In genomic region chr14:54875844-54876538, GRCm38 (mm10) we compare ENCODE assay signal across 8 mouse cellular contexts. TPM values are rescaled to one million over a fixed set of nuclear protein-coding genes. Genes with fewer than 3 reads are reported as not detected.
DNase-seq lines count a peak whose midpoint lies in the region; ATAC-seq and TF ChIP-seq lines count a peak whose summit lies in the region.

No protein-coding gene starts in this region.

- intact Hi-C loops in heart, postnatal 25 days (cut with DNase I), result no loop called here

- dilution Hi-C loops in CH12.LX (cut with MboI; ENCODE audit: extremely low pct_ligation_motif_present, extremely low pct_unique_long_range_greater_than_20kb, low sequenced_read_pairs), result no loop called here

- H3K4me2 ChIP-seq in CH12.LX (ENCODE audit: insufficient read depth, low read depth, poor library complexity, severe bottlenecking), result peak overlapping the region; percentile 46
- peak overlapping the region; percentile 99 for H3K4me2 ChIP-seq in embryonic facial prominence, embryonic 12.5 days (replicated peaks)
- H3K4me2 ChIP-seq in intestine, embryonic 16.5 days (ENCODE audit: low read depth, low read length), result peak overlapping the region; percentile 94

- TF ChIP-seq RAD21 in CH12.LX (IDR thresholded peaks at IDR 0.05; ENCODE audit: low read depth, low read length), result no peak

- in situ Hi-C loops in CH12.LX (cut with MboI; ENCODE audit: low pct_ligation_motif_present, low pct_unique_long_range_greater_than_20kb, low sequenced_read_pairs), result no loop called here

- peak overlapping the region; percentile 70 for H3K4me3 ChIP-seq in heart, embryonic 10.5 days
- H3K4me3 ChIP-seq in CH12.LX (replicated peaks in 1 of 3; ENCODE audit: low read depth in 2 of 3, low read length in 2 of 3, poor library complexity in 1 of 3) (peak overlapping the region; percentile 49 to 96 (median 66)), macrophage (ENCODE audit: inconsistent target) (peak overlapping the region; percentile 60)
- peak overlapping the region; percentile 71 for H3K4me3 ChIP-seq in embryonic facial prominence, embryonic 12.5 days
- H3K4me3 ChIP-seq in intestine, embryonic 16.5 days (ENCODE audit: low read length), result peak overlapping the region; percentile 82

- peak overlapping the region; percentile 91 for H3K27ac ChIP-seq in heart, embryonic 10.5 days
- H3K27ac ChIP-seq in CH12.LX (ENCODE audit: insufficient read depth, low read depth) (no peak overlapping the region), macrophage (peak overlapping the region; percentile 24)
- peak overlapping the region; percentile 63; the same call in 1 of the 2 replicates for H3K27ac ChIP-seq in embryonic facial prominence, embryonic 12.5 days
- H3K27ac ChIP-seq in intestine, embryonic 16.5 days (ENCODE audit: low read length), result peak overlapping the region; percentile 88

- no peak for TF ChIP-seq POLR2A in CH12.LX (IDR thresholded peaks at IDR 0.05; ENCODE audit: low read depth, low read length)

- ATAC-seq in embryonic facial prominence, embryonic 12.5 days (ENCODE audit: insufficient number of reproducible peaks, insufficient read depth, low FRiP score, low TSS enrichment), result 0 out of 2 replicates have a peak, but pooled peaks have one; percentile 22
- ATAC-seq in intestine, embryonic 16.5 days, result peak; percentile 32; the same call in 1 of the 2 replicates
- no peak for ATAC-seq in erythroid progenitor cell, adult 5-6 weeks (replicated peaks; ENCODE audit: low FRiP score, poor library complexity, severe bottlenecking)

- WGBS in heart, embryonic 10.5 days, result 1% methylated on average over 36 of the region's 36 CpGs
- 2% methylated on average over 36 of the region's 36 CpGs for WGBS in embryonic facial prominence, embryonic 12.5 days
- WGBS in intestine, embryonic 16.5 days, result 2% methylated on average over 36 of the region's 36 CpGs
- 5% methylated on average over 36 of the region's 36 CpGs for WGBS in macrophage (ENCODE audit: missing documents)

- H3K27me3 ChIP-seq in heart, embryonic 10.5 days (ENCODE audit: insufficient read depth, poor library complexity, severe bottlenecking), result no peaks in the 10 kb centered on the region
- H3K27me3 ChIP-seq in CH12.LX (replicated peaks), result peaks cover 30% of the 10 kb centered on the region
- peaks cover 18% of the 10 kb centered on the region; the same call in 1 of the 2 replicates for H3K27me3 ChIP-seq in embryonic facial prominence, embryonic 12.5 days
- no peaks in the 10 kb centered on the region for H3K27me3 ChIP-seq in intestine, embryonic 16.5 days (replicated peaks; ENCODE audit: control insufficient read depth, insufficient read depth, low read length)

- no peaks in the 10 kb centered on the region for H3K36me3 ChIP-seq in heart, embryonic 10.5 days
- H3K36me3 ChIP-seq in CH12.LX (replicated peaks in 1 of 2; ENCODE audit: control insufficient read depth in 1 of 2, insufficient read depth in 1 of 2, low read length in 1 of 2) (no peaks in the 10 kb centered on the region), macrophage (ENCODE audit: inconsistent target) (no peaks in the 10 kb centered on the region)
- H3K36me3 ChIP-seq in embryonic facial prominence, embryonic 12.5 days, result no peaks in the 10 kb centered on the region
- no peaks in the 10 kb centered on the region for H3K36me3 ChIP-seq in intestine, embryonic 16.5 days (ENCODE audit: control insufficient read depth, insufficient read depth, low read length)

- TF ChIP-seq CTCF in CH12.LX (conservative IDR thresholded peaks at IDR 0.05 in 1 of 2, IDR thresholded peaks at IDR 0.05 in 1 of 2; ENCODE audit: low read depth in 2 of 2, low read length in 2 of 2), result no peak

- H3K9me3 ChIP-seq in heart, embryonic 10.5 days, result no peaks in the 10 kb centered on the region
- H3K9me3 ChIP-seq in CH12.LX (replicated peaks; ENCODE audit: low read length), result no peaks in the 10 kb centered on the region
- H3K9me3 ChIP-seq in embryonic facial prominence, embryonic 12.5 days, result no peaks in the 10 kb centered on the region
- H3K9me3 ChIP-seq in intestine, embryonic 16.5 days (ENCODE audit: control insufficient read depth, low read length), result no peaks in the 10 kb centered on the region

- peak; percentile 80 for DNase-seq in heart, embryonic 10.5 days (ENCODE audit: low spot score)
- no peak for DNase-seq in heart, postnatal 25 days (ENCODE audit: low spot score)
- no peak for DNase-seq in CH12.LX (ENCODE audit: extremely low read depth)
- no peak for DNase-seq in urinary bladder, postnatal 25 days (ENCODE audit: low spot score)

- H3K4me1 ChIP-seq in heart, embryonic 10.5 days, result peaks cover 20% of the 10 kb centered on the region
- peaks cover 3 to 14% of the 10 kb centered on the region in 2 experiments for H3K4me1 ChIP-seq in CH12.LX (ENCODE audit: control insufficient read depth in 1 of 2, insufficient read depth in 2 of 2)
- H3K4me1 ChIP-seq in embryonic facial prominence, embryonic 12.5 days, result peaks cover 15% of the 10 kb centered on the region
- H3K4me1 ChIP-seq in intestine, embryonic 16.5 days (ENCODE audit: control insufficient read depth, insufficient read depth, low read length), result peaks cover 12% of the 10 kb centered on the region

- H3K79me2 ChIP-seq in CH12.LX (replicated peaks; ENCODE audit: control insufficient read depth, extremely low read depth, insufficient read depth, poor library complexity, severe bottlenecking) (no peaks in the 10 kb centered on the region), macrophage (ENCODE audit: inconsistent target) (no peaks in the 10 kb centered on the region)

- peak overlapping the region; percentile 75 for H3K9ac ChIP-seq in CH12.LX (ENCODE audit: insufficient read depth, low read depth)
- H3K9ac ChIP-seq in embryonic facial prominence, embryonic 12.5 days, result peak overlapping the region; percentile 78
- peak overlapping the region; percentile 81 for H3K9ac ChIP-seq in intestine, embryonic 16.5 days (ENCODE audit: low read depth, low read length)

- TF ChIP-seq EP300 in CH12.LX (IDR thresholded peaks at IDR 0.05; ENCODE audit: low read length), result no peak

RNA-seq across cellular contexts. Expression of gene Ppp1r3e, which starts 1.4 kb away (rescaled TPM):
- 0.98 and 1.00 TPM in 2 replicates for polyA plus RNA-seq in heart, embryonic 10.5 days (2016; fragmentation: Nextera tagmentation; extraction: Ambion mirVana)
- 1 to 10 TPM; 3.0 to 3.6 TPM for total RNA-seq in heart, postnatal 25 days (2021)
- total RNA-seq in CH12.LX (2012; rRNA removed) (1.3 and 1.6 TPM in 2 replicates), CH12.LX (2014; rRNA removed) (0.51 and 0.55 TPM in 2 replicates)
- polyA plus RNA-seq in CH12.LX (2012; ENCODE audit: insufficient read length, low read depth) (1.2 and 1.4 TPM in 2 replicates), macrophage (2018) (9.4 to 27.5 TPM (median 11.3 TPM) in 3 replicates)
- polyA plus RNA-seq in embryonic facial prominence, embryonic 12.5 days (2016; fragmentation: Nextera tagmentation; extraction: Ambion mirVana), result 0.56 and 1.3 TPM in 2 replicates
- polyA plus RNA-seq in intestine, embryonic 16.5 days (2015; fragmentation: Nextera tagmentation; extraction: Ambion mirVana), result 1.4 and 1.8 TPM in 2 replicates
- total RNA-seq in macrophage (2018; cell fraction: chromatin; rRNA removed), result 10 to 100 TPM in 12 of 26 experiments, 1 to 10 TPM in 14; 2.9 to 25.7 (median 7.7) TPM
- total RNA-seq in macrophage (2018; cell fraction: cytosol; rRNA removed), result 10 to 100 TPM in 25 of 26 experiments, 1 to 10 TPM in 1; 9.6 to 26.5 (median 15.9) TPM
- total RNA-seq in macrophage (2018; cell fraction: nucleus; rRNA removed), result 10 to 100 TPM in 19 of 26 experiments, 1 to 10 TPM in 7; 7.2 to 45.8 (median 12.8) TPM
- total RNA-seq in erythroid progenitor cell, adult 5-6 weeks (2015; ENCODE audit: low replicate concordance), result 2.2 and 8.8 TPM in 2 replicates
- not detected in 2 replicates for total RNA-seq in erythroid progenitor cell, adult 5-6 weeks (2017; ENCODE audit: low replicate concordance)

RNA-seq across cellular contexts. Expression of gene Homez, which starts 5.2 kb away (rescaled TPM):
- 10.3 and 11.0 TPM in 2 replicates for polyA plus RNA-seq in heart, embryonic 10.5 days (2016; fragmentation: Nextera tagmentation; extraction: Ambion mirVana)
- total RNA-seq in heart, postnatal 25 days (2021), result 1 to 10 TPM; 4.7 to 7.3 TPM
- total RNA-seq in CH12.LX (2012; rRNA removed) (2.3 and 3.7 TPM in 2 replicates), CH12.LX (2014; rRNA removed) (3.5 TPM in 2 replicates)
- polyA plus RNA-seq in CH12.LX (2012; ENCODE audit: insufficient read length, low read depth) (2.3 and 7.2 TPM in 2 replicates), macrophage (2018) (4.1 to 15.5 TPM (median 6.0 TPM) in 3 replicates)
- polyA plus RNA-seq in embryonic facial prominence, embryonic 12.5 days (2016; fragmentation: Nextera tagmentation; extraction: Ambion mirVana), result 12.6 and 14.2 TPM in 2 replicates
- polyA plus RNA-seq in intestine, embryonic 16.5 days (2015; fragmentation: Nextera tagmentation; extraction: Ambion mirVana), result 6.1 and 10.2 TPM in 2 replicates
- total RNA-seq in macrophage (2018; cell fraction: chromatin; rRNA removed), result 1 to 10 TPM in 18 of 26 experiments, under 1 TPM in 7, not detected in 1; 0.55 to 5.2 (median 1.7) TPM
- total RNA-seq in macrophage (2018; cell fraction: cytosol; rRNA removed), result 1 to 10 TPM; 1.5 to 7.2 (median 4.4) TPM
- total RNA-seq in macrophage (2018; cell fraction: nucleus; rRNA removed), result 1 to 10 TPM in 24 of 26 experiments, under 1 TPM in 2; 0.58 to 6.8 (median 1.9) TPM
- 4.7 and 5.0 TPM in 2 replicates for total RNA-seq in erythroid progenitor cell, adult 5-6 weeks (2015; ENCODE audit: low replicate concordance)
- 0.13 and 1.3 TPM in 2 replicates for total RNA-seq in erythroid progenitor cell, adult 5-6 weeks (2017; ENCODE audit: low replicate concordance)

RNA-seq across cellular contexts. Expression of gene Bcl2l2, which starts 7.2 kb away (rescaled TPM):
- polyA plus RNA-seq in heart, embryonic 10.5 days (2016; fragmentation: Nextera tagmentation; extraction: Ambion mirVana), result 2.8 and 3.0 TPM in 2 replicates
- total RNA-seq in heart, postnatal 25 days (2021), result 10 to 100 TPM; 39.7 to 40.3 TPM
- 4.8 and 6.2 TPM in 2 replicates for total RNA-seq in CH12.LX (2012; rRNA removed)
- total RNA-seq in CH12.LX (2014; rRNA removed), result 0.32 and 0.50 TPM in 2 replicates
- polyA plus RNA-seq in CH12.LX (2012; ENCODE audit: insufficient read length, low read depth), result 0.46 and 0.76 TPM in 2 replicates
- 2.8 and 3.6 TPM in 2 replicates for polyA plus RNA-seq in embryonic facial prominence, embryonic 12.5 days (2016; fragmentation: Nextera tagmentation; extraction: Ambion mirVana)
- polyA plus RNA-seq in intestine, embryonic 16.5 days (2015; fragmentation: Nextera tagmentation; extraction: Ambion mirVana), result 5.1 and 5.8 TPM in 2 replicates
- total RNA-seq in macrophage (2018; cell fraction: chromatin; rRNA removed), result 100 to 1,000 TPM in 8 of 26 experiments, 10 to 100 TPM in 18; 45.7 to 139 (median 77.8) TPM
- total RNA-seq in macrophage (2018; cell fraction: cytosol; rRNA removed), result 10 to 100 TPM; 14.9 to 22.5 (median 18.3) TPM
- total RNA-seq in macrophage (2018; cell fraction: nucleus; rRNA removed), result 100 to 1,000 TPM in 4 of 26 experiments, 10 to 100 TPM in 22; 52.2 to 123 (median 79.5) TPM
- 13.5 to 20.1 TPM (median 14.7 TPM) in 3 replicates for polyA plus RNA-seq in macrophage (2018)
- total RNA-seq in erythroid progenitor cell, adult 5-6 weeks (2015; ENCODE audit: low replicate concordance), result 1.7 TPM in 1 of 2 replicates, not detected in the other
- total RNA-seq in erythroid progenitor cell, adult 5-6 weeks (2017; ENCODE audit: low replicate concordance), result 1.7 TPM in 1 of 2 replicates, not detected in the other

RNA-seq across cellular contexts. Expression of gene Gm20521, which starts 7.2 kb away (rescaled TPM):
- polyA plus RNA-seq in heart, embryonic 10.5 days (2016; fragmentation: Nextera tagmentation; extraction: Ambion mirVana), result not detected in 2 replicates
- 1 to 10 TPM; 4.5 to 6.8 TPM for total RNA-seq in heart, postnatal 25 days (2021)
- 0.13 TPM in 1 of 2 replicates, not detected in the other for total RNA-seq in CH12.LX (2012; rRNA removed)
- total RNA-seq in CH12.LX (2014; rRNA removed), result not detected in 2 replicates
- not detected in 2 replicates for polyA plus RNA-seq in CH12.LX (2012; ENCODE audit: insufficient read length, low read depth)
- 0.24 TPM in 1 of 2 replicates, not detected in the other for polyA plus RNA-seq in embryonic facial prominence, embryonic 12.5 days (2016; fragmentation: Nextera tagmentation; extraction: Ambion mirVana)
- 0.49 and 0.76 TPM in 2 replicates for polyA plus RNA-seq in intestine, embryonic 16.5 days (2015; fragmentation: Nextera tagmentation; extraction: Ambion mirVana)
- 10 to 100 TPM in 1 of 26 experiments, 1 to 10 TPM in 21, not detected in 4; 1.0 to 17.5 (median 4.4) TPM for total RNA-seq in macrophage (2018; cell fraction: chromatin; rRNA removed)
- 1 to 10 TPM in 22 of 26 experiments, under 1 TPM in 4; 0.39 to 3.3 (median 1.6) TPM for total RNA-seq in macrophage (2018; cell fraction: cytosol; rRNA removed)
- total RNA-seq in macrophage (2018; cell fraction: nucleus; rRNA removed), result 1 to 10 TPM in 15 of 26 experiments, under 1 TPM in 3, not detected in 8; 0.60 to 4.3 (median 2.0) TPM
- polyA plus RNA-seq in macrophage (2018), result 0.28 to 3.5 TPM (median 1.1 TPM) in 3 replicates
- total RNA-seq in erythroid progenitor cell, adult 5-6 weeks (2015; ENCODE audit: low replicate concordance), result not detected in 2 replicates
- total RNA-seq in erythroid progenitor cell, adult 5-6 weeks (2017; ENCODE audit: low replicate concordance), result not detected in 2 replicates

RNA-seq across cellular contexts. Expression of gene Pabpn1, which starts 16.3 kb away (rescaled TPM):
- polyA plus RNA-seq in heart, embryonic 10.5 days (2016; fragmentation: Nextera tagmentation; extraction: Ambion mirVana), result 89.8 and 162 TPM in 2 replicates
- 10 to 100 TPM; 50.7 to 55.6 TPM for total RNA-seq in heart, postnatal 25 days (2021)
- total RNA-seq in CH12.LX (2012; rRNA removed), result 56.8 and 73.7 TPM in 2 replicates
- total RNA-seq in CH12.LX (2014; rRNA removed), result 85.5 and 88.0 TPM in 2 replicates
- 275 and 302 TPM in 2 replicates for polyA plus RNA-seq in CH12.LX (2012; ENCODE audit: insufficient read length, low read depth)
- polyA plus RNA-seq in embryonic facial prominence, embryonic 12.5 days (2016; fragmentation: Nextera tagmentation; extraction: Ambion mirVana), result 199 and 201 TPM in 2 replicates
- 79.8 and 84.7 TPM in 2 replicates for polyA plus RNA-seq in intestine, embryonic 16.5 days (2015; fragmentation: Nextera tagmentation; extraction: Ambion mirVana)
- total RNA-seq in macrophage (2018; cell fraction: chromatin; rRNA removed), result 100 to 1,000 TPM; 222 to 552 (median 353) TPM
- total RNA-seq in macrophage (2018; cell fraction: cytosol; rRNA removed), result 10 to 100 TPM; 63.5 to 89.5 (median 74.3) TPM
- 100 to 1,000 TPM; 125 to 363 (median 195) TPM for total RNA-seq in macrophage (2018; cell fraction: nucleus; rRNA removed)
- polyA plus RNA-seq in macrophage (2018), result 71.0 to 98.7 TPM (median 86.0 TPM) in 3 replicates
- 49.9 and 68.1 TPM in 2 replicates for total RNA-seq in erythroid progenitor cell, adult 5-6 weeks (2015; ENCODE audit: low replicate concordance)
- 115 and 120 TPM in 2 replicates for total RNA-seq in erythroid progenitor cell, adult 5-6 weeks (2017; ENCODE audit: low replicate concordance)

Comparison
In these comparisons a context has a peak if more than half of its experiments do, and no peak if none do; other contexts are left out.
1. H3K4me2 ChIP-seq: peak in every context shown above with its lines; median percentile 99 in embryonic facial prominence, embryonic 12.5 days; 94 in intestine, embryonic 16.5 days; 46 in CH12.LX.